Mouse (Mus musculus) layer of hippocampus, adult 2 months (tissue): ENCODE data around the gene Stk38l. TPM values are rescaled to one million over a fixed set of nuclear protein-coding genes. Genes with fewer than 3 reads are reported as not detected.

Source experiments
- DNase-seq, 2 experiments: peaks; one replicate each; pipeline ENCODE4 v3.0.0; 2022; ENCODE audit warnings: low spot score in 2 of 2
- H3K27ac ChIP-seq: fragments of 200-600 bp; 2 replicates; pipeline ENCODE4 v1.8.1; 2022
- H3K4me3 ChIP-seq: fragments of 200-600 bp; 2 replicates; pipeline ENCODE4 v1.8.1; 2022; ENCODE audit warnings: mild to moderate bottlenecking
- CTCF ChIP-seq: fragments of 200-600 bp; conservative IDR thresholded peaks from 2 replicates; pipeline ENCODE4 v1.8.1; 2022; ENCODE audit warnings: antibody characterized with exemption, mild to moderate bottlenecking, moderate library complexity
- long read RNA-seq, 2 experiments: library from polyadenylated mRNA; stranded (forward); transcript quantifications; one replicate each; pipeline ENCODE4 v2.0.0; 2021; ENCODE audit warnings: borderline mapping rate in 2 of 2
- total RNA-seq, 2 experiments: library from RNA; stranded (reverse); gene quantifications; 2 replicates each; pipeline ENCODE4 v1.2.3; 2021

Gene Stk38l
- 10 to 100 TPM; 21.1 to 22.5 TPM for total RNA-seq
- long read RNA-seq, experiment 1, full-length matches to known transcripts: 8 of 22 reads
- long read RNA-seq, experiment 1, partial matches to known transcripts: 4 of 22 reads
- long read RNA-seq, experiment 1, other reads (novel, unspliced or antisense): 10 of 22 reads
- long read RNA-seq, experiment 2, full-length matches to known transcripts: 14 of 25 reads
- long read RNA-seq, experiment 2, partial matches to known transcripts: 1 of 25 reads
- long read RNA-seq, experiment 2, other reads (novel, unspliced or antisense): 10 of 25 reads

DNA sequence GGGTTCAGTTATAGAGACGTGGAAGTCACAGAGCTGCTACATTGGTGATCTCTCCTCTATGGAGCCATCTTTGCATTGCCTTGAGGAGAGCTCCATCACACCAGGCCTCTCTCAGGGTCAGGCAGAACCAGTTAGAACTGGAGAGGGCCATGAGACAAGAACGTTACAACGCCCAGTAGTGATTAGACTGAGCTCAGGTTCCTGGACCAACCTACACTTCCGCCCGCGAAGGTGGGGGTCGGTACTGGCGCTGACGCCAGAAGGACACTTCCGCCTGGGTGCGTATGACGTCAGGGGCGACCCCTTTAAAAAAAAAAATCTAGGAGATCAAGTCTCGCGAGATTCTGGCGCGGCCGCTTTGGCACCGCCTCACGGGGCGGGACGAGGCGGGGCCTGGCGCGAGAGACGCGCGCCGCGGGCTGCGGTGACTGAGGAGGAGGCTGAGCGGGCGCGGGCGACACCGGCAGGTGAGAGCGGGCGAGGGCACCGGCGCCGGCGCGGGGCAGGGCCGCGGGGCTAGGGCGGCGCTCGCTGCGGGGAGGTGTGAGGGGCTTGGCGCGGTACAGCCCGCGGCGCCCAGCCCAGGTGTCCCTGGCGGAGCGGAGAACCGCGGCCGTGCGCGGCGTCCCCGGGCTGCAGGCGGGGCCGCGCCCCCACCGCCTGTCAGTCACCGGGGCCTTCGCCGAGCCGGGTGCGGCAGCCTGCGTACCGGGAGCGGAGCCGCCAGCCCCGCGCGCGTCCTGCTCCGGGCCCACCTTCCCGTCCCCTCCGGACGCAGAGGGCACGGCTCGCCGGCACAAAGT lies at the start of gene Stk38l:
TSS of gene Stk38l (plus strand) at position 415 of the 803 bp plus-strand sequence.
- TF ChIP-seq CTCF: no peak; the same call in 1 of the 2 replicates
- Histone ChIP-seq H3K27ac (peak within 1 kb of the TSS; percentile 88), H3K4me3 (peak within 1 kb of the TSS; percentile 96)
- peak; percentile 93 to 95 for DNase-seq

DNA sequence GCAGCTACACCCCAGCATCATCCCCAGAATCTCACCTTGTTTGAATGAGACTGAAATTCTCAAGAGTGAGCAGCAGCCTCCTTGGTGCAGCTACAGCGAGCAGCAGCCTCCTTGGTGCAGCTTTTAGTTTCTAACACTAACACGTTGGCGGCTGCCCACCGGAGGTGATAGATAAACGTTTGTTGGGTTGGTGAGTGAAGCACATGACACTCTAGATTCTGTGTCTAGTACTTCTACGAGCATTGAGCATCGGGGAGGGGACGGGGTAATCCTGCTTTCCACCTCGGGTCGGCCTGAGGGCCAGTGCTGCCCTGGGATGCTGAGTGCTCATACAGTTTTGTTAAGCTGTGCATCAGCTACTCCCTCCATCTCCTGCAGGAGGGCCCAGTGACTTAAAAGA lies 47.9 kb upstream of the Stk38l start:
- TF ChIP-seq CTCF: no peak
- DNase-seq: no peak
- Histone ChIP-seq H3K27ac (no peak overlapping the region), H3K4me3 (no peak overlapping the region)

DNA sequence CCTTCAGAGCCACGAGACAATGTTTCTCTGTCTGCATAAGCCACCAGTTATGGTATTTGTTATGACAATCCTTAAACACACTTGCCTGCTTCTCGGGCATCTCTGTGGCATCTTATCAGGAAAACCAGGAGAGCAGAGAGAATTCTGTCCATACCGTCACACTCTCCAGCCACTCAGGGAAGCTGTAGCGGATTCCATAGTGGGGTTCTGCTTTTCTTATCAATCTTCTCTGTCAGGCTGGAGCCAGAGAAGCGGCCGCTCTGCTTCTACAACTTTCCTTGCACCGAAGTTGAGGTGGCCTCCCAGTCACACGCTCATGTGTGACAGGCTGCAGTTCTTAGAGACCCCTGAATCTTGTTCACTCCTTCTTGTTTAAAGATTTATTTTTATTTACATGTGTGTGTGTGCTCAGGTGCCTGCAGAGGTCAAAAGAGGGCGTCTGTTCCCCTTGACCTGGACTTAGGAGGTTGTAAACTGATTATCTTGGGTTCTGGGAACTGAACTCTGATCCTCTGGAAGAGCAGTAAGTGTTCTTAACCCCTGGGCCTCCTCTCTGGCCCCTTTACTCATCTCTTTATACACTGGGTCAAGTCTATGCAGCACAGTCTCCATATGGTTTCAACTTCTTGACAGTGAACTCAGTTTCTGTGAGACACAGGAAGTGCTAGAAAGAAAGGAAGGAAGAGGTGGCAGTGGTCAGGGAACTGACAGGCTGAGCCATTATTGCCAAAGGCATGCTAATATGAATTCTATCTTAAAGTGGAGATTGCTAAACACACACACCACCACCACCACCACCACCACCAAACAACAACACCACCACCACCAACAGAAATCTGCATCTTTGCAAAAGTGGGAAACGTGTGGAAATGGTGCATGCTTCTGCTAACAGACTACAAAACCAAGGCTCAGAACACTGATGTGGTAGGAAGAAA lies 46.4 kb upstream of the Stk38l start:
- TF ChIP-seq CTCF: no peak
- Histone ChIP-seq H3K27ac (no peak overlapping the region), H3K4me3 (no peak overlapping the region)
- DNase-seq: no peak

DNA sequence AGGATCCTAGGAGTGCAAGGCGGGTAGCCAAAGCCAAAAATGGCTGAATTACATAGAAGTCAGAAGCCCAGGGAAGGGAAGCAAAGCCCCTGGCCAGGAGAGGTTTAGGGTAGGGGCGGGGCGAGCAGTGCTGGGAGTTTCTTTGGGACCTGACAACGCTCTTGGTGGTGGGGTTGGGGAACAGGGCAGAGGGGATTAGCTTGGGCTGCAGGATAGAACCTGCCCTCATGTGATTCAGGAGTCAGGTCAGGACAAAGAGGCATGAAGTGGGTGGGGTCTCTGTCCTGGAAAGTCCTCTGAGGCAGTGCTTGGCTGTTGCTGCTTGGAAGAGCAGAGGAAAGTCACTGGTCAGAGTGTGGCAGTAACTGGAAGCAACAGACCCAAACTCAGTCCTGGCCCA lies 40.9 kb upstream of the Stk38l start:
- no peak for TF ChIP-seq CTCF
- H3K4me3 ChIP-seq: no peak overlapping the region
- no peak for DNase-seq

DNA sequence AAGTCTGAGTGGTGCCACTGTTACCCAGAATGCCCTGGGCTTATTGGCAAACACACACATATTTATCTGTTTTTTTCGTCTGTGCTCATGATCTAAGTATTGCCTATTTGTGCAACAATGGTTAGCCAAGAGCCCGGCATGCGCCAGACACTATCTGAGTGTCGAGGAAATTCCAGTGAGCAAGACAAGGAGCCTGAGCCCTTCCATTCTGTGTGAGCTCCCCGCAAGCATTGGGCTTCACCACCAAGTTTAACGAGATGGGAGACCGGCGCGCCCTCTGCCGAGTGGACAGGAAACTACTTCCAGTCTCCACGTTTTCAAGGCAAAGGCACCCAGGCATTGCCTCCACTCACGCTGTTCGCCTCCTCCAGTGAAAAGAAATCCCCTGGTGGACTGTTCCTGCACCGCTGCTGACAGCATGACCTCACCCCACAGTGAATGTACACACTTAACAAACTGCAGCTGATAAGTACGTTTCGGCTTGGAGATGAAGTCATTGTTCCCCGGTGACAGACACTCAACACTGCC lies 39.0 kb upstream of the Stk38l start:
- TF ChIP-seq CTCF: peak; percentile 72
- Histone ChIP-seq H3K4me3 (no peak overlapping the region), H3K27ac (no peak overlapping the region)
- DNase-seq: peak in 1 of 2 experiments; percentile 29

More for the DNA sequence above, 40.9 kb upstream of the Stk38l start:
- no peak overlapping the region for H3K27ac ChIP-seq

DNA sequence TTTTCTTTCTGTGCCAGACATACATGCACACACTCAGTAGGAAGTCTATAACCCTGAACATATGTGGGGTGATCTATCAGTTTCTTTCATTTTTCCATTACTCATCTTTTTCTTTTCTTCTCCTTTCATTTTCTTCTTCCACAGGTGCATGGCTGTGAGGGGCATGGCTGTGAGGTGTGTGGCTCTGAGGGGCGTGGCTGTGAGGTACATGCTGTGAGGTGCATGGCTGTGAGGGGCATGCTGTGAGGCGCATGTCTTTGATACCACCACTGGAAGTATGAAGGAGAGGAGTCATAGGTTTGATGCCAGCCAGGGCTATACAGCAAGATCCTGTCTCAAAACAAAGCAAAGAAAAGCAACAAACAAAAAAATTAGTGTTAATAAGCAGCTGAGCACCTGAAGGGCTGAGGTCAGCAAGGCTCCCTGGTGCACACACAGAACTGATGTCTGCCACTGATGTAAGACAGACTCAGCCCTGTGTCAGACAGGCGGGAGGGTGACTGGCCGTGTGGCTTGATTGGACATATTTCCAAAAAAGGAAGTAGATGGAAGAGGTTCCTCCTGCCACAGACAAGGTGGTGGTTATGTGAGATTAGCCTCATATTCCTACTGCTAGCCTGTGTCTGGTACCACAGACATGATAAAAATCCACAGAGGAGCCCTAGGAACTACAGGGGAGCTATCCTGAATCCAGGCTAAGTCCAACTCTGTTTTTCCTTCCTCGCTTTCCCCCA lies 38.2 kb upstream of the Stk38l start:
- no peak overlapping the region for H3K27ac ChIP-seq
- DNase-seq: no peak
- no peak overlapping the region for H3K4me3 ChIP-seq
- no peak for TF ChIP-seq CTCF

DNA sequence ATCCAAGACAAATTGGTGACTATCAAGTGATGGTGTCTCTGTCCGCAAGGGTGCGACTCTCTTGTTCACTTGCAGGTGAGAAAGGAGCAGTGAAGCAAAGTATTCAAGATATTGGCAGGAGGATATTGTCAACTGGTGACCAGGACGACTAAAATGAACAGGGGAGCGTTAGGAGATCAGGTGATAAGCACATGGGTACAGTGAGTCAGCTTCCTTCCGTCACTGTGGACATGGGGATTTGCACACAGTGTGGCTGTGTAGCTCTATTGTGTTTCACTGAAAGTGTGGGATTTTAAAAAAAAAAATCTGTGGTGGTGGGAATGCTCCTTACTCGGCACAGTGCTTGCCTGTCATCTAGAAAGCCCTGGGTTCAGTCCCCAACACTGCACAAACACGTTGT lies 36.8 kb upstream of the Stk38l start:
- no peak overlapping the region for H3K4me3 ChIP-seq
- no peak for DNase-seq
- no peak overlapping the region for H3K27ac ChIP-seq
- TF ChIP-seq CTCF: no peak

DNA sequence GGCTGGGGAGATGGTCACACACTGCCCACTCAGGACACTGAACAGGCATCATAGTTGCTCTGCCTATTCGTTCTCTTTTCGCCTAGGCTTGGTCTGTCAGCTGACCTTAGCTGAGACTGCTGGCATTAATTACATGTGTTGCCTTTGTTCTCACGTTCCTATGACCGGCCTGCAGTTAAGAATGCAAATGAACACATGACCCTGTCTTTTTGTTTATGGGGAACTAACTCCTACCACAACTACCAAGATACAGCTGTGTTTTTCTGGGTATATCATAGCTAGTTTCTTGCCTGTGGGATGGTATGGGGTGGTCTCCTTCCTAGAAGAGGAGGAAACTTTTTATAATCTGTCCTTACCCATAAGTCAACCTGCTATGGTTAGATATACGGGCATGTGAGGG lies 35.9 kb upstream of the Stk38l start:
- Histone ChIP-seq H3K4me3 (no peak overlapping the region), H3K27ac (no peak overlapping the region)
- DNase-seq: no peak
- TF ChIP-seq CTCF: no peak

DNA sequence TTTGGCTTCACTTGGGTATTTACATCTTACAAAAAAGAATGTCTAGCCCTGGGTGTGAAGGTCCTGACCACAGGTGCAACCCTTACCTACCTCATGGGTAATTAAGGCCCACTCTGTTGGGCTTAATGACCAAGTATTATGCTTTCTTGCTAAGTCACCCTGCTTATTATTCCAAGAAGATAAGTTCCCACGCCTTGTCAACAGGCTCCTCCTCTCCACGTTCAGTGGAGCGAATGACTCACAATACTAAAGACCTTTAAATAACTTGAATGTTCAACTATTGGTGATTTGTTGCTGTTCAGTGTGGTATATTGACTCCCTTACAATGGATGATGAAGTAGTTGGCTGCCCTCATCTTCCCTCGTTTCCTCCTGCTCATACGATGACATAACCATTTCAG lies 27.0 kb upstream of the Stk38l start:
- H3K27ac ChIP-seq: no peak overlapping the region

DNA sequence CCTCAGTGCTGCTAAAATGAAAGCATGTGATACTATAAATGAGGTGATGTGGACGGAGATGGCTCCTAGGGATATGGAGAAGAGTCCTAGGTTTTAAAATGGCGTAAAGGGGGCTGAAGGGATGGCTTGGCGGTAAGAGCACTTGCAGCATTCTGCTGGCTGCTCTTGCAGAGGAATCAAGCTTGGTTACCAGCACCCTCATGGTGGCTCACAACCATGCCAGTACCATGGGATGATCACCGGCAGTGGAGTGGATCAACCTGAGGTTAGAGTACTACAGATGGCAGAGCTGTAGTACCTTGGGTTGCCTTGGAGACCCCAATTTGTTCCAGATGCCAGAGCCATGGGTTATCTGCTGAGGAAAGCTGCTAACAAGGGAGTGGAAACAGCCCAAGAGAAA lies 26.4 kb upstream of the Stk38l start:
- no peak for TF ChIP-seq CTCF
- no peak overlapping the region for H3K4me3 ChIP-seq
- DNase-seq: no peak
- no peak overlapping the region for H3K27ac ChIP-seq

More for the DNA sequence above, 27.0 kb upstream of the Stk38l start:
- no peak overlapping the region for H3K4me3 ChIP-seq
- no peak for DNase-seq
- no peak for TF ChIP-seq CTCF

DNA sequence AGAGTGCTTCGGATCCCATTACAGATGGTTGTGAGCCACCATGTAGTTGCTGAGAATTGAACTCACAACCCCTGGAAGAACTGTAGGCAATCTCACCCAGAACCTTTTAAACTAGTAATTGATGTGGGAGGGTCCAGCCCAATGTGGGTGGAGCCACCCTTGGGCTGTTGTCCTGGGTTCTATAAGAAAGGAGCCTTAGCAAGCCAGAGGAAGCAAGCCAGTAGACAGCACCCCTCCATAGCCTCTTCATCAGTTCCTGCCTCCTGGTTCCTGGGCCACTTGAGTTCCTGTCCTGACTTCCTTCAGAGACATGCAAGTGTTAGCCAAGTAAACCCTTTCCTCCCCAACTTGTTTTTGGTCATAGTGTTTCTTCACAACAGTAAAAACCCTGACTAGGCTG lies 24.3 kb upstream of the Stk38l start:
- Histone ChIP-seq H3K27ac (no peak overlapping the region), H3K4me3 (no peak overlapping the region)
- no peak for TF ChIP-seq CTCF
- no peak for DNase-seq
